Mouse (Mus musculus): Measurements from ENCODE around the gene Hist1h3e.
"Not testable (repeated sequence)": the region's sequence is repeated elsewhere in the genome, so short reads cannot be mapped to it uniquely, and the experiment has no call there.

The Hist1h3e gene

GRCm38 (mm10) chr13:23561883-23562659 is at the start of gene Hist1h3e:
Gene Hist1h3e, minus strand, starts transcription at chr13:23562369.
- DNase-seq (ENCODE audit: low read depth) = peak; percentile 98

- no peak for DNase-seq (ENCODE audit: low read depth)
Measured at GRCm38 (mm10) chr13:23611638-23612037, 49.5 kb upstream of the Hist1h3e start.

- no peak for DNase-seq (ENCODE audit: low read depth)
Measured at GRCm38 (mm10) chr13:23610393-23610792, 48.2 kb upstream of the Hist1h3e start.

GRCm38 (mm10) chr13:23609844-23610243 is 47.7 kb upstream of the Hist1h3e start:
- no peak for DNase-seq (ENCODE audit: low read depth)

- no peak for DNase-seq (ENCODE audit: low read depth)
Measured at GRCm38 (mm10) chr13:23609209-23609608, 47.0 kb upstream of the Hist1h3e start.

- no peak for DNase-seq (ENCODE audit: low read depth)
Measured at GRCm38 (mm10) chr13:23605052-23605451, 42.9 kb upstream of the Hist1h3e start.

GRCm38 (mm10) chr13:23604452-23604851 is 42.3 kb upstream of the Hist1h3e start:
- no peak for DNase-seq (ENCODE audit: low read depth)

GRCm38 (mm10) chr13:23603182-23603699 is 41.1 kb upstream of the Hist1h3e start:
- DNase-seq (ENCODE audit: low read depth) = no peak

- peak; percentile 91 for DNase-seq (ENCODE audit: low read depth)
Measured at GRCm38 (mm10) chr13:23597957-23598356, 35.8 kb upstream of the Hist1h3e start.

- DNase-seq (ENCODE audit: low read depth) = no peak
Measured at GRCm38 (mm10) chr13:23595622-23596372, 33.6 kb upstream of the Hist1h3e start.

GRCm38 (mm10) chr13:23595185-23595584 is 33.0 kb upstream of the Hist1h3e start:
- DNase-seq (ENCODE audit: low read depth) = no peak

- peak; percentile 32 for DNase-seq (ENCODE audit: low read depth)
Measured at GRCm38 (mm10) chr13:23593051-23593770, 31.0 kb upstream of the Hist1h3e start.

- no peak for DNase-seq (ENCODE audit: low read depth)
Measured at GRCm38 (mm10) chr13:23592614-23593013, 30.4 kb upstream of the Hist1h3e start.

GRCm38 (mm10) chr13:23591886-23592285 is 29.7 kb upstream of the Hist1h3e start:
- DNase-seq (ENCODE audit: low read depth) = not testable (repeated sequence)

- no peak for DNase-seq (ENCODE audit: low read depth)
Measured at GRCm38 (mm10) chr13:23591206-23591605, 29.0 kb upstream of the Hist1h3e start.

- DNase-seq (ENCODE audit: low read depth) = peak; percentile 30
Measured at GRCm38 (mm10) chr13:23586940-23587225, 24.7 kb upstream of the Hist1h3e start.

- peak; percentile 64 for DNase-seq (ENCODE audit: low read depth)
Measured at GRCm38 (mm10) chr13:23586099-23586939, 24.1 kb upstream of the Hist1h3e start.

- DNase-seq (ENCODE audit: low read depth) = peak; percentile 92
Measured at GRCm38 (mm10) chr13:23585442-23586098, 23.4 kb upstream of the Hist1h3e start.

GRCm38 (mm10) chr13:23585029-23585441 is 22.9 kb upstream of the Hist1h3e start:
- peak; percentile 87 for DNase-seq (ENCODE audit: low read depth)

GRCm38 (mm10) chr13:23584331-23584730 is 22.2 kb upstream of the Hist1h3e start:
- peak; percentile 36 for DNase-seq (ENCODE audit: low read depth)

Data from naive thymus-derived CD4-positive, alpha-beta T cell, adult 2 months (primary cell).